Mouse (Mus musculus): ENCODE data around the gene Chrna5.

- TF ChIP-seq POLR2A (IDR thresholded peaks at IDR 0.05; ENCODE audit: low read depth, low read length): no peak
- no peak for TF ChIP-seq CTCF (conservative IDR thresholded peaks at IDR 0.05; ENCODE audit: insufficient read depth, insufficient read length, low read depth, low read length)
Measured at GRCm38 (mm10) chr9:55010588-55011350, 30.1 kb downstream of the Chrna5 start.
